Mouse (Mus musculus): ENCODE data around the gene Cox7a2l. TPM values are rescaled to one million over a fixed set of nuclear protein-coding genes. Genes with fewer than 3 reads are reported as not detected.
A peak's percentile ranks its signal among the peaks of the same experiment; 100 is the strongest.

Cox7a2l gene
- polyA plus RNA-seq, 1 experiment: 80.0 TPM

DNA sequence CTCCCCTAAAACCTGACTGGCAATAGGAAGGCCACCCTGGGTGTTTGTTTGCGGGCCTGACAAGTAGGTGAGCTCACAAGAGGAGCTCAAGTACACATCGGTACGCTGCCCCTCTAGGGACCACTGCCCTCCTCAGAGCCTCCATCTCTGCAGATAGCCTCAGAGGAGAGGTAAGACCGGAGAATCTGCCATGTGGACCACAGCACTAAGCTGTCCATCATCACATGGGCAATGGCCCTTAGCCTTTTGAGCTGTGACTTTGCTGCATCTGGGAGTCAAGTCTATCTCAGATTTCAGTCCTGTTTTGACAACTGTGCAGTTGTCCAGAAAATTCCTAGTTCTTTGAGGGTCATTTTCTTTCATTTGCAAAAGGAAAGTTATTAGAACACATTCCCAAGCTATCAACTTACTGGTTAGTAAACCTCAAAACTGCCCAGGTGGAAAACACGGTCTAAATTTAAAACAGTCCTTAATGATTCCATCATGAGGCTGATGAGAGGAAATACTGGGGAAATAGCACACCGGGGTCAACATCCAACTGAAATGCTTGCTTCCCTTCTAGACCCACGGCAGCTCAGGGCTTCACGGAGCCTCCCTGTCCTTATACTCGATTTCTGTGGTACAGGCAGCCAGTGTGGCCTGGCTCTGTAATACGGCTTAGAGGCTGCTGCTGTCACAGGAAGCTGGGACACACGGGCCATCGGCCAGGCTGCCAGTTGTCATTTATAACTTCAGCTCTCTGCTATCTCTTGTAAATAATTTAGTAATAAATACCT is 22.3 kb upstream of the Cox7a2l start:
- Histone ChIP-seq H3K36me3 (ENCODE audit: control insufficient read depth, insufficient read depth, low read length) (no peaks in the 10 kb centered on the region), H3K4me1 (ENCODE audit: control insufficient read depth, insufficient read depth, low read length) (no peaks in the 10 kb centered on the region), H3K27me3 (ENCODE audit: control insufficient read depth, insufficient read depth, low read length) (no peaks in the 10 kb centered on the region), H3K27ac (ENCODE audit: control insufficient read depth, insufficient read depth, low read depth, low read length) (no peak overlapping the region), H3K4me3 (ENCODE audit: control insufficient read depth, low read depth, low read length) (no peak overlapping the region)
- TF ChIP-seq POLR2A (IDR thresholded peaks at IDR 0.05; ENCODE audit: control insufficient read depth, low read depth, low read length): no peak
- no peak for TF ChIP-seq CTCF (IDR thresholded peaks at IDR 0.05; ENCODE audit: control insufficient read depth, insufficient read depth, insufficient replicate concordance, low read depth, low read length)

DNA sequence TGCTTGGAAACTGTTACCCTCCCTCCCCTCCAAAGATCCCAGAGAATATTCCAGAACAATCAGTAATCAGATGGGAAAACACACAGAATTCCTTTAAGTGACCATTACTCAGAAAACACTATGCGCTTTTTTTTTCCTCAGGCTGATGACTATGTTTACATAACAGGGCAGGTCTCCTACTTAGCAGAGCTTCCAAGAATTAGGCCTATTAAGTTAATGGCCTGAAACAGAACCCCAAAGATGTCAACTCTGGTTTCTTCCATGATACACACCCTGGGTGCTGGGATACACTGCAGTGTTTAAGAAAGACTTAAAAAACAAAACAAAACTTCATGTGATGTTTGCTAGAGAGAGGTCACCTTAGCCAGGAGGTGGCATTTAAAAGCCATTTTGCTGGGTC is 21.6 kb upstream of the Cox7a2l start:
- no peak for TF ChIP-seq CTCF (IDR thresholded peaks at IDR 0.05; ENCODE audit: control insufficient read depth, insufficient read depth, insufficient replicate concordance, low read depth, low read length)
- no peak for TF ChIP-seq POLR2A (IDR thresholded peaks at IDR 0.05; ENCODE audit: control insufficient read depth, low read depth, low read length)
- no peaks in the 10 kb centered on the region for H3K4me1 ChIP-seq (ENCODE audit: control insufficient read depth, insufficient read depth, low read length)
- H3K27ac ChIP-seq (ENCODE audit: control insufficient read depth, insufficient read depth, low read depth, low read length): no peak overlapping the region
- no peak overlapping the region for H3K4me3 ChIP-seq (ENCODE audit: control insufficient read depth, low read depth, low read length)
- no peaks in the 10 kb centered on the region for H3K36me3 ChIP-seq (ENCODE audit: control insufficient read depth, insufficient read depth, low read length)
- H3K27me3 ChIP-seq (ENCODE audit: control insufficient read depth, insufficient read depth, low read length): no peaks in the 10 kb centered on the region

DNA sequence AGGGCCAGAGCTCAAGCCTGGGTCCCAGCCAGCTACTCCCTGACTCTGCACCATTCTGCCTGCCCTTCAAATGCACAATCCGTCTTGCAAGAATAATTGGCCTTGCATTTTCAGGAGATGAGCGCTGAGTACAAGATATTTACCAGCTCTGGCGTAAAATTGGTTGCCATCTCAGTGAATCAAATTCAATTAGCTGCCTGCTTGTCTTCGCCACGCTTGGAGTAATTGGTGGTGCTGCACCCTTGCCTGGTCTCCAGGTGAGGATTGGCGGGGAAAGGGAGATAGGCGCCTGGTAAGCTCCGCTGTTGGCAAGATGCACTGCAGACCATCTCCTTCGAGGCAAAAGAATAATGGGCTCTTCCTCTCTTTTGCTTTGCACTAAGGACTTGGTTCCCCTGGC is 21.0 kb upstream of the Cox7a2l start:
- TF ChIP-seq POLR2A (IDR thresholded peaks at IDR 0.05; ENCODE audit: control insufficient read depth, low read depth, low read length) (no peak), CTCF (IDR thresholded peaks at IDR 0.05; ENCODE audit: control insufficient read depth, insufficient read depth, insufficient replicate concordance, low read depth, low read length) (no peak)
- Histone ChIP-seq H3K27ac (ENCODE audit: control insufficient read depth, insufficient read depth, low read depth, low read length) (no peak overlapping the region), H3K4me1 (ENCODE audit: control insufficient read depth, insufficient read depth, low read length) (no peaks in the 10 kb centered on the region), H3K27me3 (ENCODE audit: control insufficient read depth, insufficient read depth, low read length) (no peaks in the 10 kb centered on the region), H3K4me3 (ENCODE audit: control insufficient read depth, low read depth, low read length) (no peak overlapping the region), H3K36me3 (ENCODE audit: control insufficient read depth, insufficient read depth, low read length) (no peaks in the 10 kb centered on the region)

DNA sequence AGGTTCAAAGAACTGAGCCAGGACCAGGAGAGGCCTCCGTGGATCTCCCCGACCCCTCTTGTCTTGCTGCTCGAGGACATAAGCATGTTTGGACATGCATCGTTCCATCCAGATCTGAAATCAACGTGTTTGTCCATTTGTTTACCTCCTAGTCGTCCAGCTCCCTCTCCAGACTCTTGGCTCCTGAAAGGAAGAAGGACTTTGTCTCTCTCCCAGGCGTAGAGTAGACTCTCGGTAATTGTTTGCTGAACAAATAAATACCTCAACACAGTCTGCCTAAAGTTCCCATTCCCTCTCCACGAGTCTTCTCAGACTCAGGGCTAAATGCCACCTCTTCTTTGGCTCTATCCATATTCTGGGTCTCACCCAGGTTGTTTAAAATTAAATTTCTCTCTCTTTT is 16.0 kb upstream of the Cox7a2l start:
- Histone ChIP-seq H3K4me3 (ENCODE audit: control insufficient read depth, low read depth, low read length) (no peak overlapping the region), H3K27ac (ENCODE audit: control insufficient read depth, insufficient read depth, low read depth, low read length) (no peak overlapping the region), H3K36me3 (ENCODE audit: control insufficient read depth, insufficient read depth, low read length) (no peaks in the 10 kb centered on the region), H3K27me3 (ENCODE audit: control insufficient read depth, insufficient read depth, low read length) (no peaks in the 10 kb centered on the region), H3K4me1 (ENCODE audit: control insufficient read depth, insufficient read depth, low read length) (peaks cover under 1% of the 10 kb centered on the region)
- TF ChIP-seq POLR2A (IDR thresholded peaks at IDR 0.05; ENCODE audit: control insufficient read depth, low read depth, low read length) (no peak), CTCF (IDR thresholded peaks at IDR 0.05; ENCODE audit: control insufficient read depth, insufficient read depth, insufficient replicate concordance, low read depth, low read length) (no peak)

DNA sequence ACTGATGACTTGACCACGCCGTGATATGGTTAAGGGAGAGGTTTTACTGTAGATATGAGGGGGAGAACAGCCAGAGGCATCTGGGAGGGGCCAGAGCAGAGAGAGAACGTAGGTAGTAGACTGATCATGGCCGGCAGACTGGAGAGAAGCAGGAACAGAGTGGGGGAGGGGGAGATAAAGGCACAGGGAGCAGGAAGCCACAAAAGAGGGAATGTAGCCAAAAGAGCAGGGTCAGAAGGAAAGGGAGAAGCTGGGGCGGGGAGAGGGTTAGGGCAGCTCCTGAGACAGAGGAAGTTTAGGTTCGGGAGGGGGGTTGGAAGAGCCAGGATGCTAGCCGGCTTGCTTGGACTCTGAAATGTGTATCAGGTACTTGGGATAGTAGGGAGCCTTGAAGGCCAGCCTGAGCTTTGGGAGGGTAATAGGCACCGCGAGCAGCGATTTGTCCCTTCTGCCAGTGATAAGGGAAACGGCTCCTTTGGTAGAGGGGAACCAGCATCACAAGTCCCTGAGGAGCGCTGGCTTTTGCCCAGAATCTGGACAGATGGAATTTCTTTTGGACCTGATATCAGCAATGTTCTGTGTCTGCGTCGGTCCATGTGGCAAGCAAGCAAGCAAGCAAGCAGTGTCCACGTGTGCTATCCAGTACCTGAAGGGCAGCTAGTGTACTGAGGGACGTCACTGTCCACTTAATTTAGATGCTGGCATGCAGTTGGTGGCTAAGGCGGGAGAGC is 10.7 kb upstream of the Cox7a2l start:
- TF ChIP-seq CTCF (IDR thresholded peaks at IDR 0.05; ENCODE audit: control insufficient read depth, insufficient read depth, insufficient replicate concordance, low read depth, low read length): no peak
- no peak for TF ChIP-seq POLR2A (IDR thresholded peaks at IDR 0.05; ENCODE audit: control insufficient read depth, low read depth, low read length)
- H3K27ac ChIP-seq (ENCODE audit: control insufficient read depth, insufficient read depth, low read depth, low read length): no peak overlapping the region
- peaks cover 15% of the 10 kb centered on the region for H3K4me1 ChIP-seq (ENCODE audit: control insufficient read depth, insufficient read depth, low read length)
- H3K36me3 ChIP-seq (ENCODE audit: control insufficient read depth, insufficient read depth, low read length): no peaks in the 10 kb centered on the region
- peak overlapping the region; percentile 12 for H3K4me3 ChIP-seq (ENCODE audit: control insufficient read depth, low read depth, low read length)
- no peaks in the 10 kb centered on the region for H3K27me3 ChIP-seq (ENCODE audit: control insufficient read depth, insufficient read depth, low read length)

DNA sequence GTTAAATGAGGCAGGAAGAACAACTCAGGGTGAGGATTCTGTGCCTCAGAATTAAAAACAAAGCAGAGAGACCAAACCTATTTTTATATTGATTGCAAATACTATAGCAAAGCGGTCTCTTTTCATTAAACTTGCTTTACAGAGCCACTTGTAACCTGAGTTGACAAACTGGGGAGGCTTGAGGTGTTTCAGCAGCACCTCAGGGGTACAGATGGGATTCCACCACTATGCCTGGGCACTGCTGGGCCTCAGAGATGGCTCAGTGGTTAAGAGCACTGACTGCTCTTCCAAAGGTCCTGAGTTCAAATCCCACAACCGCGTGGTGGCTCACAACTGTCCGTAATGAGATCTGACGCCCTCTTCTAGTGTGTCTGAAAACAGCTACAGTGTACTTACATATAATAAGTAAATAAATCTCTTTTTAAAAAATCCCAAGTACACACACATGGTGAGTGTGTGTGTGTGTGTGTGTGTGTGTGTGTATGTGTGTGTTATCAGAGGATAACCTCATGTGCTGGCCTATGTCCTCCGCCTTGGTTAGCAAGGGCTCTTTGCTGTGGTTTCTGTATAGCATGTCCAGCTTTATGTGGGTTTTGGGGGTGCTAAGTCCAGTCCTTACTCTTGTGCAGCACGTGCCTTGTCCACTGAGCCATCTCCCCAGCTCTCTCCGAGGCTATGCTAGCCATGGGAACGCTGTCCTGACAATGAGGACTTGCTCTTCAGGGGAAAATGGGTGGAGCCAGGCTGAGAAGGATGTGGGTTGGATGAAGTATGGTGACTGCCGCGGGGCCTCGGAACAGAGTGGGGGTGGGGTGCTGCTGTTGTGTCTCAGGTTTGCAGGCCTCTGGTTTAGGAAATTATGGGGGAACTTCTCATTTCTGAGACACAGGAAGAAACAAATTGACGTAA is 9.7 kb upstream of the Cox7a2l start:
- H3K27me3 ChIP-seq (ENCODE audit: control insufficient read depth, insufficient read depth, low read length): no peaks in the 10 kb centered on the region
- H3K4me3 ChIP-seq (ENCODE audit: control insufficient read depth, low read depth, low read length): no peak overlapping the region
- no peak for TF ChIP-seq CTCF (IDR thresholded peaks at IDR 0.05; ENCODE audit: control insufficient read depth, insufficient read depth, insufficient replicate concordance, low read depth, low read length)
- no peak for TF ChIP-seq POLR2A (IDR thresholded peaks at IDR 0.05; ENCODE audit: control insufficient read depth, low read depth, low read length)
- H3K36me3 ChIP-seq (ENCODE audit: control insufficient read depth, insufficient read depth, low read length): no peaks in the 10 kb centered on the region
- H3K4me1 ChIP-seq (ENCODE audit: control insufficient read depth, insufficient read depth, low read length): peaks cover 15% of the 10 kb centered on the region
- no peak overlapping the region for H3K27ac ChIP-seq (ENCODE audit: control insufficient read depth, insufficient read depth, low read depth, low read length)

All from testis, adult 2 months (tissue).